Mouse (Mus musculus) embryo, embryonic 11.5 days (tissue): ENCODE data around the gene Cacna1b.

ENCODE experiments used
- DNase-seq: peaks from one replicate; pipeline ENCODE4 v3.0.0-alpha.2; 2012; ENCODE audit warnings: low read depth, low spot score

The Cacna1b gene

GRCm38 (mm10) chr2:24719645-24720379 is 43.1 kb downstream of the Cacna1b start:
- no peak for DNase-seq

GRCm38 (mm10) chr2:24718906-24719305 is 44.0 kb downstream of the Cacna1b start:
- DNase-seq: no peak

- no peak for DNase-seq
These were observed 45.0 kb downstream of the Cacna1b start for GRCm38 (mm10) chr2:24717963-24718362.

- no peak for DNase-seq
These were observed 45.5 kb downstream of the Cacna1b start for GRCm38 (mm10) chr2:24717461-24717860.

- no peak for DNase-seq
These were observed 57.0 kb downstream of the Cacna1b start for GRCm38 (mm10) chr2:24705929-24706328.

- DNase-seq: no peak
These were observed 60.6 kb downstream of the Cacna1b start for GRCm38 (mm10) chr2:24702208-24702957.

- DNase-seq: no peak
These were observed 65.5 kb downstream of the Cacna1b start for GRCm38 (mm10) chr2:24697281-24697980.

- no peak for DNase-seq
These were observed 70.6 kb downstream of the Cacna1b start for GRCm38 (mm10) chr2:24692371-24692770.

- no peak for DNase-seq
These were observed 72.6 kb downstream of the Cacna1b start for GRCm38 (mm10) chr2:24690356-24690755.

GRCm38 (mm10) chr2:24685347-24685746 is 77.6 kb downstream of the Cacna1b start:
- no peak for DNase-seq

- DNase-seq: no peak
These were observed 78.2 kb downstream of the Cacna1b start for GRCm38 (mm10) chr2:24684796-24685195.

- DNase-seq: no peak
These were observed 79.7 kb downstream of the Cacna1b start for GRCm38 (mm10) chr2:24683266-24683665.

- no peak for DNase-seq
These were observed 82.2 kb downstream of the Cacna1b start for GRCm38 (mm10) chr2:24680731-24681130.

- no peak for DNase-seq
These were observed 82.8 kb downstream of the Cacna1b start for GRCm38 (mm10) chr2:24680176-24680575.

GRCm38 (mm10) chr2:24679012-24679651 is 83.8 kb downstream of the Cacna1b start:
- peak; percentile 29 for DNase-seq

GRCm38 (mm10) chr2:24678538-24678937 is 84.4 kb downstream of the Cacna1b start:
- DNase-seq: no peak

- no peak for DNase-seq
These were observed 84.8 kb downstream of the Cacna1b start for GRCm38 (mm10) chr2:24678110-24678509.

- no peak for DNase-seq
These were observed 85.3 kb downstream of the Cacna1b start for GRCm38 (mm10) chr2:24677629-24678028.

- no peak for DNase-seq
These were observed 88.4 kb downstream of the Cacna1b start for GRCm38 (mm10) chr2:24674432-24675006.

GRCm38 (mm10) chr2:24668598-24668997 is 94.4 kb downstream of the Cacna1b start:
- no peak for DNase-seq

- DNase-seq: peak; percentile 29
These were observed 98.2 kb downstream of the Cacna1b start for GRCm38 (mm10) chr2:24664678-24665257.
